Mouse (Mus musculus): ENCODE measurements around the gene Pard3b. TPM values are rescaled to one million over a fixed set of nuclear protein-coding genes. Genes with fewer than 3 reads are reported as not detected.

Pard3b gene
- polyA plus RNA-seq, 1 experiment = 0.12 TPM

GRCm38 (mm10) chr1:62499146-62499545 lies 860.5 kb downstream of the Pard3b start:
- no peaks in the 10 kb centered on the region for H3K4me1 ChIP-seq (ENCODE audit: control insufficient read depth, insufficient read depth, low read length)
- no peak overlapping the region for H3K27ac ChIP-seq (ENCODE audit: insufficient read depth, low read depth, low read length)
- TF ChIP-seq CTCF (IDR thresholded peaks at IDR 0.05; ENCODE audit: low read depth, low read length) (no peak), POLR2A (IDR thresholded peaks at IDR 0.05; ENCODE audit: borderline replicate concordance, low read depth, low read length) (no peak)

GRCm38 (mm10) chr1:62510501-62510900 lies 871.9 kb downstream of the Pard3b start:
- no peak overlapping the region for H3K27ac ChIP-seq (ENCODE audit: insufficient read depth, low read depth, low read length)
- no peak for TF ChIP-seq CTCF (IDR thresholded peaks at IDR 0.05; ENCODE audit: low read depth, low read length)
- no peak for TF ChIP-seq POLR2A (IDR thresholded peaks at IDR 0.05; ENCODE audit: borderline replicate concordance, low read depth, low read length)
- no peak overlapping the region for H3K4me3 ChIP-seq (ENCODE audit: insufficient read depth, low read length)
- no peaks in the 10 kb centered on the region for H3K4me1 ChIP-seq (ENCODE audit: control insufficient read depth, insufficient read depth, low read length)

More at GRCm38 (mm10) chr1:62499146-62499545, 860.5 kb downstream of the Pard3b start:
- H3K4me3 ChIP-seq (ENCODE audit: insufficient read depth, low read length) = no peak overlapping the region

- no peaks in the 10 kb centered on the region for H3K4me1 ChIP-seq (ENCODE audit: control insufficient read depth, insufficient read depth, low read length)
- TF ChIP-seq CTCF (IDR thresholded peaks at IDR 0.05; ENCODE audit: low read depth, low read length) (no peak), POLR2A (IDR thresholded peaks at IDR 0.05; ENCODE audit: borderline replicate concordance, low read depth, low read length) (no peak)
Observed at GRCm38 (mm10) chr1:62511681-62512080, 873.1 kb downstream of the Pard3b start.

GRCm38 (mm10) chr1:62518621-62519213 lies 880.1 kb downstream of the Pard3b start:
- Histone ChIP-seq H3K4me1 (ENCODE audit: control insufficient read depth, insufficient read depth, low read length) (no peaks in the 10 kb centered on the region), H3K27ac (ENCODE audit: insufficient read depth, low read depth, low read length) (no peak overlapping the region), H3K4me3 (ENCODE audit: insufficient read depth, low read length) (no peak overlapping the region)
- TF ChIP-seq POLR2A (IDR thresholded peaks at IDR 0.05; ENCODE audit: borderline replicate concordance, low read depth, low read length) = no peak
- no peak for TF ChIP-seq CTCF (IDR thresholded peaks at IDR 0.05; ENCODE audit: low read depth, low read length)

More at GRCm38 (mm10) chr1:62511681-62512080, 873.1 kb downstream of the Pard3b start:
- Histone ChIP-seq H3K27ac (ENCODE audit: insufficient read depth, low read depth, low read length) (no peak overlapping the region), H3K4me3 (ENCODE audit: insufficient read depth, low read length) (no peak overlapping the region)

GRCm38 (mm10) chr1:62521368-62521767 lies 882.7 kb downstream of the Pard3b start:
- TF ChIP-seq CTCF (IDR thresholded peaks at IDR 0.05; ENCODE audit: low read depth, low read length) = no peak
- no peak for TF ChIP-seq POLR2A (IDR thresholded peaks at IDR 0.05; ENCODE audit: borderline replicate concordance, low read depth, low read length)
- Histone ChIP-seq H3K27ac (ENCODE audit: insufficient read depth, low read depth, low read length) (no peak overlapping the region), H3K4me1 (ENCODE audit: control insufficient read depth, insufficient read depth, low read length) (no peaks in the 10 kb centered on the region), H3K4me3 (ENCODE audit: insufficient read depth, low read length) (no peak overlapping the region)

- Histone ChIP-seq H3K4me1 (ENCODE audit: control insufficient read depth, insufficient read depth, low read length) (no peaks in the 10 kb centered on the region), H3K27ac (ENCODE audit: insufficient read depth, low read depth, low read length) (no peak overlapping the region), H3K4me3 (ENCODE audit: insufficient read depth, low read length) (no peak overlapping the region)
- TF ChIP-seq CTCF (IDR thresholded peaks at IDR 0.05; ENCODE audit: low read depth, low read length) = no peak
- no peak for TF ChIP-seq POLR2A (IDR thresholded peaks at IDR 0.05; ENCODE audit: borderline replicate concordance, low read depth, low read length)
Observed at GRCm38 (mm10) chr1:62522761-62523160, 884.1 kb downstream of the Pard3b start.

GRCm38 (mm10) chr1:62527788-62528187 lies 889.2 kb downstream of the Pard3b start:
- no peak for TF ChIP-seq POLR2A (IDR thresholded peaks at IDR 0.05; ENCODE audit: borderline replicate concordance, low read depth, low read length)
- TF ChIP-seq CTCF (IDR thresholded peaks at IDR 0.05; ENCODE audit: low read depth, low read length) = no peak
- no peak overlapping the region for H3K4me3 ChIP-seq (ENCODE audit: insufficient read depth, low read length)
- no peak overlapping the region for H3K27ac ChIP-seq (ENCODE audit: insufficient read depth, low read depth, low read length)
- no peaks in the 10 kb centered on the region for H3K4me1 ChIP-seq (ENCODE audit: control insufficient read depth, insufficient read depth, low read length)

GRCm38 (mm10) chr1:62529941-62530340 lies 891.3 kb downstream of the Pard3b start:
- H3K4me1 ChIP-seq (ENCODE audit: control insufficient read depth, insufficient read depth, low read length) = no peaks in the 10 kb centered on the region
- H3K4me3 ChIP-seq (ENCODE audit: insufficient read depth, low read length) = no peak overlapping the region
- TF ChIP-seq POLR2A (IDR thresholded peaks at IDR 0.05; ENCODE audit: borderline replicate concordance, low read depth, low read length) = no peak
- TF ChIP-seq CTCF (IDR thresholded peaks at IDR 0.05; ENCODE audit: low read depth, low read length) = no peak
- no peak overlapping the region for H3K27ac ChIP-seq (ENCODE audit: insufficient read depth, low read depth, low read length)

- no peak overlapping the region for H3K27ac ChIP-seq (ENCODE audit: insufficient read depth, low read depth, low read length)
- H3K4me3 ChIP-seq (ENCODE audit: insufficient read depth, low read length) = no peak overlapping the region
- TF ChIP-seq CTCF (IDR thresholded peaks at IDR 0.05; ENCODE audit: low read depth, low read length) (no peak), POLR2A (IDR thresholded peaks at IDR 0.05; ENCODE audit: borderline replicate concordance, low read depth, low read length) (no peak)
- H3K4me1 ChIP-seq (ENCODE audit: control insufficient read depth, insufficient read depth, low read length) = no peaks in the 10 kb centered on the region
Observed at GRCm38 (mm10) chr1:62532426-62533126, 894.0 kb downstream of the Pard3b start.

- no peak overlapping the region for H3K4me3 ChIP-seq (ENCODE audit: insufficient read depth, low read length)
- peaks cover 2% of the 10 kb centered on the region; the same call in 1 of the 2 replicates for H3K4me1 ChIP-seq (ENCODE audit: control insufficient read depth, insufficient read depth, low read length)
- H3K27ac ChIP-seq (ENCODE audit: insufficient read depth, low read depth, low read length) = no peak overlapping the region
- TF ChIP-seq CTCF (IDR thresholded peaks at IDR 0.05; ENCODE audit: low read depth, low read length) (no peak), POLR2A (IDR thresholded peaks at IDR 0.05; ENCODE audit: borderline replicate concordance, low read depth, low read length) (no peak)
Observed at GRCm38 (mm10) chr1:62548953-62549352, 910.3 kb downstream of the Pard3b start.

Measured in bone marrow macrophage, adult 2 months (primary cell).